Mouse (Mus musculus): Measurements from ENCODE around the gene Cops4.

- no peak for TF ChIP-seq CTCF (IDR thresholded peaks at IDR 0.05; ENCODE audit: low read depth, low read length)
- TF ChIP-seq POLR2A (IDR thresholded peaks at IDR 0.05; ENCODE audit: extremely low read depth, insufficient read depth, low read length), result no peak
Observed at GRCm38 (mm10) chr5:100499243-100499642, 18.9 kb upstream of the Cops4 start.

Data from liver, adult 2 months (tissue).